Mouse (Mus musculus) cerebellum, adult 11-12 months (tissue): ENCODE data around the gene Rpl9-ps6.

Source experiments
- DNase-seq: peaks from one replicate; pipeline ENCODE4 v3.0.0; 2022

The Rpl9-ps6 gene

GRCm38 (mm10) chr19:32466478-32466877 lies at the start of gene Rpl9-ps6:
Rpl9-ps6 (minus strand) TSS chr19:32466578.
- no peak for DNase-seq

DNA sequence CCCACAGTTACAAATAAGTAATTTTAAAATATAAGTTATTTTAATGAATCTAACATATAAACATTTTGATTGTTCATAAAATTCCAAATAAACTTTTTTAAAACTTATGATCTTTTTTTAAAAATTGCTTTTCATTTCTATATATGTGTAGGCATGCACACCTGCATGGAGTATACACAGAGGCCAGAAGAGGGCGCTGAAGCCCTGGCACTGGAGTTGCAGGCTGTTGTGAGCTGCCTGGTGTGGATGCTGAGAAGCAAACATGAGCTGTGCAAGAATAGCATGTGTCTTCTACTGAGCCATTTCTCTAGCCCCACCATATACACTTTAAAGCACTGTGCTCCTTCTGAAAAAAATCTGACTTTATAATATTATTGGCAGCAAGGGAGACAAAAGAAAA lies 46.1 kb upstream of the Rpl9-ps6 start:
- no peak for DNase-seq

- no peak for DNase-seq
Measured at GRCm38 (mm10) chr19:32510962-32511361, 44.6 kb upstream of the Rpl9-ps6 start.

- DNase-seq: no peak
Measured at GRCm38 (mm10) chr19:32510267-32510666, 43.9 kb upstream of the Rpl9-ps6 start.

DNA sequence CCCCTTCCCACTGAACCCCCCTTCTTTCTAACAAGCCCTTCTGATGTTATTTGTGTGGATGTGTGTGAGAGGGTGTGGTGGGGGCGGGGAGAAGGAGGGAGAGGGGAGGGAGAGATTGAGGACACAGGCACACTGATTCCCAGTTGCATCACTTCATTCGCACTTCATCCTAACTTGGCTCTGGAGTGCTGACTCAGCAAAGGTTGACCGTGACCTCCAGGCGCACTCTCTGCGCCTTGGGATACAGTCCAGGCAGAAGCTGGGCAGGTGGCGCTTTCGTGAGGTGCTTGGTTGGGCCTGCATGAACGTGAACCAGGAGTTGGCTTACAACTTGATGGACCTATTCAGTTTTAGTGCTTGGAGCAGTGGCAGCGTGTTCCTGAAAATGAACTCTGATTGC lies 41.1 kb upstream of the Rpl9-ps6 start:
- DNase-seq: no peak

GRCm38 (mm10) chr19:32507100-32507499 lies 40.7 kb upstream of the Rpl9-ps6 start:
- no peak for DNase-seq

- no peak for DNase-seq
Measured at GRCm38 (mm10) chr19:32506514-32506913, 40.1 kb upstream of the Rpl9-ps6 start.

- DNase-seq: no peak
Measured at GRCm38 (mm10) chr19:32506081-32506480, 39.7 kb upstream of the Rpl9-ps6 start.

DNA sequence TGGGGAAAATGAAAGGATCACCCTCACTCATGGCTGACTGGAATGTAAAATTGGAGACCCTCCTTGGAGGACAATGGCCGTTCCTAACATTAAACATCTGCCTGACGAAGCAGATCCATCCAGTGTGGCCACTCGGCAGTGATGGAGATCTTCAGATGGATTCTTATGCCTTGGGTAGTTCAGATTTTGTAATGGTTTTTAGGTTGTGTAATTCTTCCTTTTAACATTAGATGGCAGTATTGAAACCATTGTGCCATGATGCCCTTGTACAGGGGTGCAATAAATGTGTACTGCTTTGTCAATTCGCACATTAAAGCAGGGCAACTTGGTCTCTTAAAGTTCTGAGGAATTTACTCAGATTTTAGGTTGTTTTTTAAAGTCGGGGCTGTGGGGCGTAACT lies 35.0 kb upstream of the Rpl9-ps6 start:
- no peak for DNase-seq

DNA sequence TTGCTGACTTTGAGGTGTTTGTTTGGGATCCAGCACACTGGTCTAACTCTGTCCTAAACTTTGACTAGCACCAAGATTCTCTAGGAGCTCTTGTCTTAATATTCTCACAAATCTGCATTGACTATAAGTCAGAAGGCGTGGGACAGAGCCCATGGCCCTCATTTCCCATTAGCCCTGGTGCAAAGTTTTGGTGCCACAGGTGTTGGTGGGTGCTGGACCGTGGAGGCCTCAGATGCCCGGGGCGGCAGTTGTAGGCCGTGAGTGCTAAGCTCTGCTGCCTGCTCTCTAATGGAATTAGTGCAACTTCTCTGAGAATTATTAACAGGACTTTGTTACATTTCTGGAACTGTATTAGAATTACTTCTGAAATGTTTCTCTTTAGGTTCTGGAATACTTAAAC lies 31.6 kb upstream of the Rpl9-ps6 start:
- DNase-seq: no peak

- no peak for DNase-seq
Measured at GRCm38 (mm10) chr19:32497411-32497810, 31.0 kb upstream of the Rpl9-ps6 start.

GRCm38 (mm10) chr19:32495034-32495433 lies 28.7 kb upstream of the Rpl9-ps6 start:
- DNase-seq: no peak

GRCm38 (mm10) chr19:32494611-32495010 lies 28.2 kb upstream of the Rpl9-ps6 start:
- no peak for DNase-seq

- no peak for DNase-seq
Measured at GRCm38 (mm10) chr19:32493471-32493870, 27.1 kb upstream of the Rpl9-ps6 start.

DNA sequence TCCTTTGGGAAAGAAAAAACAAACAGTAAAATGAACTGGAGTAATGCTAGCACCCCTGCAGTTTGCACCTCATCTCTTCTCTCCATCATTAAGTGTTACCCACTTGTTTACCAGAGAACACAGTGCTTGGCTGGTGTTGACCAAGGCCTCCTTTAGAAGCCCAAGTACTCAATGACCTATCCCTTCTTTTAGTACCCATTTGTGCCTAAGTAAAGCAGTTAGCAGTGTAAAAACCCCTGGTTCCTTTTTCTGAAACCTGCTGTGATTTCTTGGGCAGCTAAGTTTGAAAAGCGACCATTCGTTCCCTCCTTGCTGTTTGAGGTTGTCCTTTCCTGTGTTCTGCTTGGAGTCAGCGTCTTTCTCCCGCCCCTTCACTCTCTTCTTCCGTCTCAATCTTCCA lies 26.6 kb upstream of the Rpl9-ps6 start:
- no peak for DNase-seq

DNA sequence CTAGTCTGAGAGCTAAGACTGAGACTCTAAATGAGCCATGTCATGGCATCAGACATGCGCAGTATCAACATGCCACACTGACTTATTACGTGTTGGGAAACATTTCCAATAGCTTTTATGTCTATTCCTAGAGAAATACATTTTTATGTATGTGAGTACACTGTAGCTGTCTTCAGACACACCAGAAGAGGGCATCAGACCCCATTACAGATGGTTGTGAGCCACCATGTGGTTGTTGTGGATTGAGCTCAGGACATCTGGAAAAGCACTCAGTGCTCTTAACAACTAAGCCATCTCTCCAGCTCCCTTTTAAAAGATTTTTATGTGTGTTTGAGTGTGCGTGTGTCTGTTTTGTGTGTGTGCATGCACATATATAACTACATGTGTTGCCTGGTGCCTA lies 26.0 kb upstream of the Rpl9-ps6 start:
- no peak for DNase-seq

DNA sequence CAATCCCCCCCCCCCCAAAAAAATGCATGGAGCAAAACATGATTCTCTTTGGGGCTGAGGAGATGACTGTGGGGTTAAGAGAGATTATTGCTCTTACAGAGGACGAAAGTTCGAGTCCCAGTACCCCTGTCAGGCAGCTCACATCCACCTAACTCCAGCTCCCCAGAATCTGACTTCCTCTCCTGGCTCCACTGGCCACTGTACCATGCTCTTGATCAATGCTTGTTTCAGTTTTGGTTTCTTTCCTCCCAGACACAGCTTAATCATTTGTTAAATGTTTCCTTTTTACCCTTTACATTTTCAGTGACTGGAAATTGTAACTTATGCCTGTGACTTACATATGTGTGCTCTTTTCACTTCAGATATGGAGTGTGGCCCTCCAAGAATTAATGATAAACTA lies 24.6 kb upstream of the Rpl9-ps6 start:
- DNase-seq: no peak

- DNase-seq: no peak
Measured at GRCm38 (mm10) chr19:32489166-32489895, 23.0 kb upstream of the Rpl9-ps6 start.

- DNase-seq: no peak
Measured at GRCm38 (mm10) chr19:32487595-32488255, 21.3 kb upstream of the Rpl9-ps6 start.

DNA sequence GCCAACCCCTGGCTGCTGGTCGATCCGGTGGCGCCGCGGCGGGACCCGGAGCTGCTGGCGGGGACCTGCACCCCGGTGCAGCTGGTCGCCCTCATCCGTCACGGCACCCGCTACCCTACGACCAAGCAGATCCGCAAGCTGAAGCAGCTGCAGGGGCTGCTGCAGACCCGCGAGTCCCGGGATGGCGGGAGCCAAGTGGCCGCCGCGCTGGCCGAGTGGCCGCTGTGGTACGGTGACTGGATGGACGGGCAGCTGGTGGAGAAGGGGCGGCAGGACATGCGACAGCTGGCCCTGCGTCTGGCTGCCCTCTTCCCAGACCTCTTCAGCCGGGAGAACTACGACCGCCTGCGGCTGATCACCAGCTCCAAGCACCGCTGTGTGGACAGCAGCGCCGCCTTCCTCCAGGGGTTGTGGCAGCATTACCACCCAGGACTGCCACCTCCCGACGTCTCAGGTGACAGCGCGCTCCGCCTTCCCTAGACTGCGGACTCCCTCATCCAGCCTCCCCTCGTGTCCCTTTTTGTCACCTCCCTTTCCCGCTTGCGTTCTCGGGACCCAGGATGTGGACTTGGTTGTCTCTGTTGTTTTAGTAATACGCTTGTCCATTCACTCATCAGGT lies 19.8 kb upstream of the Rpl9-ps6 start:
- peak; percentile 53 for DNase-seq

GRCm38 (mm10) chr19:32485681-32486105 lies 19.3 kb upstream of the Rpl9-ps6 start, which contains the start of gene Minpp1:
Minpp1 (plus strand) TSS chr19:32485769.
- DNase-seq: peak; percentile 81

DNA sequence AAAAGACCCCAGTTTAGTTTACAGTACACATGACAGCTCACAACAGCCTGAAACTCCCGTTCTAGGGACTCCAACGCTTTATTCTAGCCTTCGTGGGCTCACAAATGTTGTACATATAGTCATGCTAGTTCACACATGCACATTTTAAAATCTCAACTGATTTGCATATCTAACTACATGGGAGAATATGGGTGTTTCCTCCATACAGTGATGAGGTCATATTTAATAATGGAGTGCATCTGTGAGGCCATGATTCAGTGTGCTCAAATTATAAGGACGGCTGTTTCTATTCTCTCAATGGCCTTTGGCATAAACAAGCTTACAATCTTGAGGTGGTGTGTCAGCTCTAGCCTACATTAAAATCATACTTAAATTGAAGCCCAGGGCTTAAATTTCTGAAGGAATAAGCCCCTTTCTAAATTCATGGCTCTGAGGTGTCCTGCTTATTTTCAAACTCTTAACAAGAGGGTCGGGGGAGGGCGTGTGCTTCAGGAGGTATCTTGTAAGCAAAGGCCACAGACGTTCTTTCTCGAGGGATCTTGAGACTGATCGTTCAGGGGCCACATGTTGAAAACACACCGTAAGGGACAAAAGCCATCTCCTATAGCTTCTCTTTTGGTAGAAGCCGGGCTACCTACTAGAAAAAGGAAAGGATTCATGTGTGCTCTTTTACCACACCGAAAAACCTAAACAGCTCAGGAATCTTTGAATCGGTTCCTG lies 18.7 kb upstream of the Rpl9-ps6 start:
- no peak for DNase-seq

DNA sequence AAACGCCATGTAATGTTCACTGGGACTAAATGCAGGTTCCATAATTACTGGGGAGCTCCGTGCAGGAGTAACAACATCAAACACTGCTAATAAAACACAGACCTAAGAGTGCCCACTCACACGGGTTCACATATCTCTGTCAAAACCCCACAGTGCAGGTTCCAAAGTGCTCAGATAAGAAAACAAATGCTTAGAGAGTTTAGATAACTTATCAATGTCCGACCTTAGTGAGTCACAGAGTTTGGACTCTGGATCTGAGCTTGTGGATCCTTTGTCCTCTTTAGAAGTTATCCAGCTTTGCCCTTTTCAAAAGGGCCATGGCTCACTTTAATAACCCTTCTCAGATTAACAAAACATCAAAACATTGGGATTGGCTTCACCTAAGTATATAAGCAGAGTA lies 15.1 kb upstream of the Rpl9-ps6 start:
- DNase-seq: no peak
